ENCODE assay signal across 19 mouse cellular contexts in genomic region chr1:169676751-169677150, GRCm38 (mm10). TPM values are rescaled to one million over a fixed set of nuclear protein-coding genes. Genes with fewer than 3 reads are reported as not detected.
"Had no signal": no experiment of that assay in that cellular context is flagged by ENCODE, and none has a peak within 500 bp of the region (broad histone marks: within the 10 kb centered on the region; RNA-seq: fewer than 3 reads in every experiment).

No protein-coding gene starts in this region.

- H3K27ac ChIP-seq: lung, embryonic 15.5 days; macrophage; midbrain, embryonic 13.5 days; midbrain, embryonic 15.5 days; neural tube, embryonic 13.5 days; neural tube, embryonic 15.5 days; stomach, embryonic 15.5 days; stomach, postnatal 0 days had no signal

- H3K4me2 ChIP-seq: lung, embryonic 15.5 days; midbrain, embryonic 11.5 days; midbrain, embryonic 13.5 days; midbrain, embryonic 15.5 days; neural tube, embryonic 13.5 days; neural tube, embryonic 15.5 days; stomach, embryonic 15.5 days had no signal

- H3K4me3 ChIP-seq: lung, embryonic 15.5 days; megakaryocyte, embryonic 14.5 days; midbrain, embryonic 13.5 days; midbrain, embryonic 15.5 days; neural tube, embryonic 13.5 days; neural tube, embryonic 15.5 days; stomach, embryonic 15.5 days had no signal

- H3K27me3 ChIP-seq: lung, embryonic 15.5 days; megakaryocyte, embryonic 14.5 days; midbrain, embryonic 13.5 days; midbrain, embryonic 15.5 days; neural tube, embryonic 13.5 days; neural tube, embryonic 15.5 days; stomach, embryonic 15.5 days had no signal

- DNase-seq: liver, postnatal 0 days; lung, adult 2 months; lung, postnatal 14 days; lung, postnatal 36 days; right cerebral cortex, postnatal 14 days; thymus, adult 2 months; thymus, postnatal 25 days; thymus, postnatal 4 days had no signal

- H3K36me3 ChIP-seq: lung, embryonic 15.5 days; midbrain, embryonic 13.5 days; midbrain, embryonic 15.5 days; neural tube, embryonic 13.5 days; neural tube, embryonic 15.5 days; stomach, embryonic 15.5 days had no signal

RNA-seq across cellular contexts. Expression of gene Rgs5, which starts 21.4 kb away (rescaled TPM):
- total RNA-seq: monocyte, adult 5-6 weeks had no signal
- polyA plus RNA-seq: macrophage had no signal
